Mouse (Mus musculus) heart, adult 18-20 months (tissue): ENCODE results near the gene Akap8. TPM values are rescaled to one million over a fixed set of nuclear protein-coding genes. Genes with fewer than 3 reads are reported as not detected.
A peak's percentile ranks its signal among the peaks of the same experiment; 100 is the strongest.

ENCODE experiments used
- DNase-seq, 2 experiments: peaks; one replicate each; pipeline ENCODE4 v3.0.0; 2021 to 2022; ENCODE audit warnings: mixed read lengths in 1 of 2
- total RNA-seq, 2 experiments: library from RNA; stranded (reverse); gene quantifications; 2 replicates each; pipeline ENCODE4 v1.2.3; 2021

Gene Akap8
- total RNA-seq, 2 experiments from 2014 or later = 40.2 to 44.3 TPM

DNA sequence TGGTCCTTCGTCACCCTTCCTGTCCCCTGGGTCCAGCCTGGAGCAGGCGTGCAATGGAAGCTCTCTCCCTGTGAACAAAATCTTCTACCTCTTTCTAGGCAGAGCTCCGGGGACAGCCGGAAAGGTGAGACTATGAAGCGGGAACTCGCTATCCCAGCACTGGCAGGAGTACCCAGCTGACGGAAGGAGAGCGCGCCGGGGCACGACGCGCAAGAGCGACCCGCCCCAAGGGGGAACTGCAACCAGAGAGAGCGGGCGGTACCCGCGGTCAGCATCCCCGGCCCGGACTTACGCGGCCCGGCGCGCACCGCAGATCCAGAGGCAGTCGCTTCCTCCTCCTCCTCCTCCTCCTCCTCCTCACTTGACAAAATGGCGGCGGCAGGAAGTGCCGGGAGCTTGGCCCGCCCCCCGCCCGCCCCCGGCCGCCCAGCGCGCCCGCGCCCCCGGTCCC is 37.2 kb downstream of the Akap8 start:
- DNase-seq = peak; percentile 69 to 70

DNA sequence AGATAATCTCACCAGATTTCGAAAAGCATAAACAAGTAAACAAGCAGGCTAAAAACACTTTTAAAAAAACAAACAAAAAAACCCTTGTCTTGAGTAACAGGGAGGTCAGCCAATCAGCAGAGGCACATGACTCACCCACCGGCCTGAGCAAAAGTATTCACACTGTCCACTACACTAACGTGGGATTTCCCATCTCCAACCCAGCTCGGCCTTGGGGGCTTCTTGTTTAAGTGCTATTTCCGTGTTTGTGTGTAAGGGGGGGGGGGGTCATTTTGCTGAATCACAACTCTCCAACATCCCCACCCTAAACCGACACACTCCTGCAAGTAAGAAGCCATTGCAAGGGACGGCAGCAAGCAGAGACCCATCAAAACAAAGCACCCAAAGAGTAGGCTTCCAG is 37.7 kb downstream of the Akap8 start:
- peak; percentile 28 to 45 for DNase-seq

DNA sequence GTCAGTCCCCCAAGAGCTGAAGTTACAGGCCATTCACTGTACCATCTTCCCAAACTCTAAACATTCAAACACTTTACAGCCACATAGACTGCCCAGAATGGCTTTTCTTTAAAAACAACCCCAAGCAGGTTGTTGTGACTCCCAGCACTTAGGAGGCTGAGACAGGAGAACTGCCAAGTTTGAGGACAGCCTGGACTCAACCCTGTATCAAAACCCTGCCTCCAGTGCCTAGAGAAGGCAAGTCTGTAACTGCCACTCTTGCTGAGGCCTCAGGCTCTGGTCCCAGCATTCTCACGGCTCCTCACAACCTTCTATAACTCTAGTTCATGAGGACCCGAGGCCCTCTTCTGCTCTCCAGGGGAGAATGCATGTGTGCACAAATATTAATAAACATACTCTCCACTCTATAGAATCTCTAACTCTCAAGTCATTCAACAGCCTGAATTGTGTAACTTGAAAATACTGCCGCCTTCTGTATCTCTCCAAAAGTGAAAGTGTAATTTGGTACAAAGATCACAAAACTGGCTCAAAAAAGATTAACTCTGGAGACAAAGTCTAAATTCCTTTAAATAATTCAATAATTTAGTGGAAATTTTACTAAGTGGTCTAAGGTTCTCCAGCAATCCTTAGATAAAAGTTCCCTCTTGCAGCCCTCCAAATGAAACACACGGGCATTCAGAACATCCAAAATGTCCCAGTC is 39.3 kb downstream of the Akap8 start:
- no peak for DNase-seq

- DNase-seq = no peak
These were observed 39.9 kb downstream of the Akap8 start for GRCm38 (mm10) chr17:32281126-32281525.

DNA sequence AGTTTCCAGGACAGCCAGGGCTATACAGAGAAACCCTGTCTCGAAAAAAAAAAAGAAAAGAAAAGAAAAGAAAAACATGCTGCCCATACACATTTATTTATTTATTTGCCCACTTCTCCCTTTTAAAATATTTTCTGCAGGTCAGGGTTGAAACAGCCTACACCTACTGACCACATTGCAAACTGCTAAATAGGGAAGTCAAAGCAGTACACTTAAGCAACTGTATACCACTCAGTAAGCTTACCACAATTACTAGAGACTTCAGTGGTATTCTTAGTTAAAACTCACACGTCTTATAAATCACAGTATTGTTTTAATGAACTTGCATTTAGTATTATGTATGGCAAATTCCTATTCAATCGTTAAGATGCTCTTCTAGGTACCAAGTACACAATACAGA is 40.5 kb downstream of the Akap8 start:
- no peak for DNase-seq

GRCm38 (mm10) chr17:32277201-32277600 is 43.8 kb downstream of the Akap8 start:
- DNase-seq = no peak

- DNase-seq = no peak
These were observed 45.5 kb downstream of the Akap8 start for GRCm38 (mm10) chr17:32275568-32275967.

- no peak for DNase-seq
These were observed 51.9 kb downstream of the Akap8 start for GRCm38 (mm10) chr17:32269151-32269550.

DNA sequence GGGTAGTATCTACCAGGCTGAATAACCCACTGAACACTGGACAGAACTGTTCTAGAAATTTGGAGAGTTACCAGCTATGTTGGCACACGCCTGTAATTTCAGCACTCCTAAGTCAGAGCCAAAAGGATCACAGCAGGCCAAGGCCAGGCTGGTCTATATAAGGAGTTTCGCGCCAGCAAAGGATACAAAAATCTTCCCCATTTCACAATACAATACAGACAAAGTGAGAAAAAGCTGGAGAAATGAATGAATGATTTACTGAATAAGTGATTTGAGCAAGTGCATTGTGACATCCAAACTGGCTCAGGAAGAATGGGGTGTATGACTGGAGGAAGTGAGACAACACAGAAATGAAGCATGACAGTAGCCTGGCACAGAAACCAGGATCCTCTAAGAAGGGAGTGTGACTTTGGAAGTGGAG is 52.5 kb downstream of the Akap8 start:
- peak; percentile 42 to 55 for DNase-seq

DNA sequence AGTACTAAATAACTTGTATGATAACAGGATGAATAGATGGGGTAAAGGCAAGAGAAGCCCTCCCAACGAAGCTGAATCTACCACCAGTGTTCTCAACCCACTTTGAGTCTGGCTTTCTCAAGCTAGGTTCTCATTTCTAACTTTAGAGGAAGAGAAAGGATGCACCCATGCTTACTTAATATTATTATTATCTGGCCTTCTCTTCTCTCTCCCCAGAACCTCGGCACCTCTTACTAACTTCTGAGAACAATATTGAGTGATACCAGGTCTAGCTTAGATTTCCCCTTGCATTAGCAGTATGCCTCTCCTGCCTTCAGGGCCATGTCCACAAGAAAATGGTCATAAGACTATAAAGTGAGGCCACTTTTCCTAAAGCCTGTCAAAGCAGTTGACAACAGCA is 52.9 kb downstream of the Akap8 start:
- no peak for DNase-seq

GRCm38 (mm10) chr17:32267617-32268016 is 53.4 kb downstream of the Akap8 start:
- no peak for DNase-seq

- DNase-seq = peak in 1 of 2 experiments; percentile 26
These were observed 57.4 kb downstream of the Akap8 start for GRCm38 (mm10) chr17:32263672-32264071.

GRCm38 (mm10) chr17:32262831-32263559 is 58.0 kb downstream of the Akap8 start:
- DNase-seq = no peak

- DNase-seq = no peak
These were observed 62.2 kb downstream of the Akap8 start for GRCm38 (mm10) chr17:32258869-32259268.

DNA sequence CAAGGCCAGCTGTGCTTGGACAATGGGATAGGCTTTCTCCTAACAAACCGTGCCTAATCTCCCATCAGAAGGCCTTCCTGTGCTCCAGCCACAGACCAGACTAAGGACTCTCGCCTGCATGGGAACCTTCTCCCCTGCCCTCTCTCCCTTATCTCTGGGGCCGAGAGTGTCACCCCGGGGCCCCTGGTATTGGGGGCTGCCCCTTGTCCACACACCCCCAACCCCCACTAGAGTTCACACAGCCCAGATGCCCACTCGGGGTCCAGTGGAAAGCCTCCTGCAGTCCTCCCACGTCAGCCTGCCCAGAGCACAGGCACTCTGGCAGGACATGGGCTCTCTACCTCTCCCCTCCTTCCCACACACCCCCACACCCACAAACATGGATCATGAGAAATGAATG is 63.1 kb downstream of the Akap8 start:
- no peak for DNase-seq

GRCm38 (mm10) chr17:32257452-32257851 is 63.6 kb downstream of the Akap8 start:
- DNase-seq = peak in 1 of 2 experiments; percentile 33

DNA sequence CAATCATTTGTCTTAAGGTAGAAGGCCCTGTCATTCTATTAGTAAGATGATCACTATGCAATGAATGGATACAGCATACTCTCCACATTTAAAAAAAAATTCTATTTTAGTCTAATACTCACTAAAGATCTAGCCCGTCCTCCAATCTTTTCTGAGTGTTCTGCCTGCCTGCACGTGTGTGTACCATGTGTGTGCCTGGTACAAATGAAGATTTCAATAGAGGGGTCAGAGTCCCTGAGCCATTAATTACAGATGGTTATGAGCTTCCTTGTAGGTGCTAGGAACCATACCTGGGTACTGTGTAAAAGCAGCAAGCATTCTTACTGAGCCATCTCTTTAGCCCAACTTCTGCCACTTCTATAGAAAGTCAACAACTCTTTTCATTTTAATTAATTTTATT is 64.1 kb downstream of the Akap8 start:
- DNase-seq = no peak

Other genes starting within 250 kb of the Akap8 start
- 10 to 100 TPM; 20.5 to 24.5 TPM for gene Notch3, start 154.4 kb downstream of the Akap8 start, total RNA-seq
- under 1 TPM; 0.69 to 0.74 TPM for gene Ephx3, start 131.7 kb downstream of the Akap8 start, total RNA-seq
- 10 to 100 TPM; 43.6 to 55.5 TPM for gene Brd4, start 36.5 kb downstream of the Akap8 start, total RNA-seq
- 10 to 100 TPM; 39.1 to 44.6 TPM for gene Akap8l, start 29.4 kb upstream of the Akap8 start, total RNA-seq
- 10 to 100 TPM; 15.0 to 19.0 TPM for gene Wiz, start 68.2 kb upstream of the Akap8 start, total RNA-seq
- gene Rasal3, start 82.3 kb upstream of the Akap8 start, total RNA-seq = 1 to 10 TPM in 1 of 2 experiments, under 1 TPM in 1; 0.97 to 4.4 TPM
- gene Pglyrp2, start 102.9 kb upstream of the Akap8 start, total RNA-seq = 1 to 10 TPM in 1 of 2 experiments, not detected in 1; 1.1 TPM
- gene Cyp4f39, start 131.5 kb upstream of the Akap8 start, total RNA-seq = not detected
- 1 to 10 TPM; 4.7 to 5.8 TPM for gene Cyp4f17, start 184.8 kb upstream of the Akap8 start, total RNA-seq
- gene Cyp4f16, start 215.3 kb upstream of the Akap8 start, total RNA-seq = 1 to 10 TPM; 4.4 to 4.8 TPM